Mouse (Mus musculus) midbrain, embryonic 13.5 days (tissue): ENCODE measurements around the gene Cdkl3. TPM values are rescaled to one million over a fixed set of nuclear protein-coding genes. Genes with fewer than 3 reads are reported as not detected.

ENCODE experiments used
- ATAC-seq: fragments of 200-750 bp; cut with Nextera tagmentation; 2 replicates; pipeline ENCODE4 v1.8.0; 2017; ENCODE audit warnings: mild to moderate bottlenecking, moderate TSS enrichment, moderate library complexity
- H3K27ac ChIP-seq: fragments of 300-500 bp; sonication (generic); 2 replicates; pipeline ENCODE4 v1.5.1; 2015; ENCODE audit warnings: inconsistent platforms, mild to moderate bottlenecking, moderate library complexity
- H3K27me3 ChIP-seq: fragments of 300-500 bp; sonication (generic); 2 replicates; pipeline ENCODE4 v1.6.1; 2015; ENCODE audit warnings: mild to moderate bottlenecking, inconsistent platforms
- H3K36me3 ChIP-seq: fragments of 300-500 bp; sonication (generic); 2 replicates; pipeline ENCODE4 v1.6.1; 2015; ENCODE audit warnings: mild to moderate bottlenecking, inconsistent platforms
- H3K4me1 ChIP-seq: fragments of 300-500 bp; sonication (generic); replicated peaks from 2 replicates; pipeline ENCODE4 v1.6.1; 2015; ENCODE audit warnings: inconsistent platforms
- H3K4me2 ChIP-seq: fragments of 300-500 bp; sonication (generic); replicated peaks from 2 replicates; pipeline ENCODE4 v1.6.1; 2015; ENCODE audit warnings: moderate library complexity, mild to moderate bottlenecking, inconsistent platforms
- H3K4me3 ChIP-seq: fragments of 300-500 bp; sonication (generic); replicated peaks from 2 replicates; pipeline ENCODE4 v1.5.1; 2015; ENCODE audit warnings: mild to moderate bottlenecking, inconsistent platforms
- H3K9ac ChIP-seq: fragments of 300-500 bp; sonication (generic); replicated peaks from 2 replicates; pipeline ENCODE4 v1.6.1; 2015; ENCODE audit warnings: mild to moderate bottlenecking, inconsistent platforms
- H3K9me3 ChIP-seq: fragments of 300-500 bp; sonication (generic); 2 replicates; pipeline ENCODE4 v1.6.1; 2016; ENCODE audit warnings: mild to moderate bottlenecking, inconsistent platforms
- WGBS: fragments of 180-500 bp; shearing (Covaris S2); methylation state at CpG from one replicate; pipeline ENCODE4 v1.1.7; 2015; 5-methylcytosine and 5-hydroxymethylcytosine counted together
- polyA plus RNA-seq: library from polyadenylated mRNA; unstranded; fragments of >200 nt; fragmentation: Nextera tagmentation; extraction: Ambion mirVana; gene quantifications from 2 replicates; pipeline ENCODE4 v1.2.1, GENCODE M21; 2015

Gene Cdkl3
- polyA plus RNA-seq: 22.6 and 25.3 TPM in 2 replicates

DNA sequence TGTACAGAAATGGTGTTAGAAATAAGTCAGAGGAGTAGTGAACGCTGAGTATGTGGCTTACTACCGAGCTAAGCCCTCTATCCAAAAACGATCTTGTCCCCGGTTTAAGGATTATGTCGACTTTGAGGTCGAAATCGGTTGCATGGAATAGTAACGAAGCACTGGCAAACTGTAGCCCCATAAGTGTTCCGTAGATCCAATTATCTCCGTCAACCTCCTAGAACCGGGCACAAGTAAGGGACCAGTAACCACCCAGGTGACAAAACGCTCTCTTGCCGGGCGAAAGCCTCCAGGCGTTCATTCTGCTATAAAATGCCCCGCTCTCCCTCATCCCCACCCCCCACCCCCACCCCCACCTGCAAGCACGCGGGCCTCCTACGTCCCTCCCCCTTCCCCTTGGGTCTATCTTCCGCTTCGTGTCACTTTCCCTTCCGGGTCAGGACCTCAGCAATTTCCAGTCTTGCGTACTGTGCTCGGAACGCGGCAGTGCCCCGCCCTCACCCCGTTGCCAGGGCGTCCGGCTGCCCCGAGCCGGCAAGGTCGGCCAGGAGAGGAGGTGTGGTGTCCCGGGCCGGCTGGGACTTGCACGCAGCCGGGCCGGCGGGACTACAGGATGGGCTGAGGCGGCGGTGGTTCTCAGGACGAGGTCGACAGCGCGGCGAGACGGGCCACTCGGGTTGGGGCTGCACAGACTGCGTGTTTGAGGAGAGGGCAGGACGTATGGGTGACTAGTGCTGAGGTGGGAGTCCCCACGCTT lies at the start of gene Cdkl3:
Gene Cdkl3 (plus strand): TSS at position 450 of the 757 bp plus-strand sequence.
- Histone ChIP-seq H3K4me2 (peak within 1 kb of the TSS; percentile 71), H3K27me3 (no peaks in the 10 kb centered on the region), H3K27ac (peak within 1 kb of the TSS; percentile 93), H3K9me3 (no peaks in the 10 kb centered on the region), H3K36me3 (no peaks in the 10 kb centered on the region), H3K9ac (peak within 1 kb of the TSS; percentile 86), H3K4me3 (peak within 1 kb of the TSS; percentile 89), H3K4me1 (peaks cover 37% of the 10 kb centered on the region)
- ATAC-seq: peak; percentile 89
- under 1% methylated on average over 51 of the region's 51 CpGs for WGBS

DNA sequence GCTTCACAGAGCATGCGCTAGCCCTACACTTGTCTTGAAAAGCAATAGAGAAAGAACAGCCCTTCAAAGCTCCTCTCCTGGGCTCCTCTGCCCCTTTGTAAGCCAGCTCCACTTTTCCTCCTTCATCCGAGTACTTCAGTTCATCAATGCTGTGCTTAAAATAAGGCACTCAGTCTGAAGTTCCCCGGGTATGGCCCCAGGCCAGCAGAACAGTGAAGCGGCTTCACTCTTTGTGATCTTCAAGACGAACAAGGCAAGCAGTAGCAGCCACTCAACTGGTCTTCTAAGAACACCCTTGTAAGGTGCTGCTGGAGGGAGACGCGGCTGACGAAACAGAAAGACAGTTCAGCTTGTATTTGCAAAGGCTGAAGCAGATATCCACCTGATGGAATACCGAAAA lies 47.9 kb upstream of the Cdkl3 start:
- Histone ChIP-seq H3K36me3 (no peaks in the 10 kb centered on the region), H3K9ac (no peak overlapping the region), H3K4me3 (no peak overlapping the region), H3K27ac (no peak overlapping the region), H3K9me3 (no peaks in the 10 kb centered on the region), H3K4me1 (no peaks in the 10 kb centered on the region), H3K27me3 (no peaks in the 10 kb centered on the region), H3K4me2 (no peak overlapping the region)
- 85% methylated on average over 9 of the region's 9 CpGs for whole genome bisulfite sequencing
- no peak for ATAC-seq

DNA sequence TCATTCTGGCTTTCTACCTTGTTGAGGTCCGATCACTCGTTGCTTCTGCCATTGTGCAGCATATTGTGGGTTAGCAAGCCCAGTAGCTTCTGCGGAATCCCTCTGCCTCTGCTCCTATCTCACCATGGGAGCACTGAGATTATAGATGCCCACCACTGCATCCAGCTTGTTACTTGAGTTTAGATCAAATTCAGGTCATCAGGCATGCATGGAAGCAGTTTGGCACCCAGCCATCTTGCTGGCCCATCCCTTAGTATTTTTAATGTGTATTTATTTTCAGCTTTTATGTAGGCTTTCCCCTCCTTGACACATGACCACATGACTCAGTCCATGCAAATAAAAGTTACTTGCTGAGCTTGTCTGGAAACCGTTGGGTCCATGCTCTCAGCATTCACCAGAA lies 46.3 kb upstream of the Cdkl3 start:
- 92% methylated on average over 4 of the region's 4 CpGs for WGBS
- H3K27me3 ChIP-seq: no peaks in the 10 kb centered on the region
- no peak overlapping the region for H3K9ac ChIP-seq
- no peaks in the 10 kb centered on the region for H3K9me3 ChIP-seq
- H3K36me3 ChIP-seq: no peaks in the 10 kb centered on the region
- no peak overlapping the region for H3K4me2 ChIP-seq
- ATAC-seq: no peak
- H3K4me3 ChIP-seq: no peak overlapping the region
- no peak overlapping the region for H3K27ac ChIP-seq
- H3K4me1 ChIP-seq: no peaks in the 10 kb centered on the region

DNA sequence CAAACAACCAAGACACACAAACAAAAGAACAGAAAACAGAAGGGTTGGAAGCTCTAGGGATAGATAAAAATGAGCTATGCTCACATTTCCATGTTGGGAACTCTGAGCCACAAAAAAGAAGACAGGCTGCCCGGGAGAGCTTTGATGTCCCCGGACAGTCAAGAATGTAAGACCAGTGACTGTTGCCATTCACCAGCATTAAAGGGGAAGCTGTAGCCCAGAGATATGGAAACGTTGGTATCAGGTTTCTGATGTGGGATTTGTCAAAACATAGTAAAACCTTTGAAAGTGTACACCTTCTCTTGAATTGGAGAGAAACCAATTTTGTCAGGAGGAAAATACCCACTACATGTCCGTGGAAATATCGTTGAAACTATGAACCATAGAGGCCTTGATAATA lies 44.5 kb upstream of the Cdkl3 start:
- no peaks in the 10 kb centered on the region for H3K27me3 ChIP-seq
- H3K4me1 ChIP-seq: no peaks in the 10 kb centered on the region
- WGBS: 84% methylated on average over 5 of the region's 5 CpGs
- H3K36me3 ChIP-seq: no peaks in the 10 kb centered on the region
- no peak overlapping the region for H3K27ac ChIP-seq
- H3K4me2 ChIP-seq: no peak overlapping the region
- no peak overlapping the region for H3K9ac ChIP-seq
- no peaks in the 10 kb centered on the region for H3K9me3 ChIP-seq
- ATAC-seq: no peak
- no peak overlapping the region for H3K4me3 ChIP-seq

DNA sequence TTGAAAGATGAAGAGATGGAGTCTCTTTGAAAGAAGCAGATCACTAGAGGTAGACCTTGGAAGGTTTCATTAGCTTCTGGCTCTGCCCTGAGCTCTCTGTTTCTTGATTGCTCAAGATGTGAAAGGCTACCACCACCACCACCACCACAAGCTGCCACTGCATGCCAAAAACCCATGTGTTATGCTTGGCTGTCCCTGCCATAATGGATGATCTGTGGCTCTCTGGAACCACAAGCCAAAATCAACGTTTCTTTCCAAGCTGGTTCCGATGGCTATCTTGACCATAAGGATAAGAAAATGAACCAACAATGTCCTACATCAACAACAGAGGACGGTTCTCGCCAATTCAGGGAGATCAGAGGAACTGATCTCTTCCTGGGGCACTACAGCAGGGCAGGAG lies 44.0 kb upstream of the Cdkl3 start:
- WGBS: 96% methylated on average over 4 of the region's 4 CpGs
- Histone ChIP-seq H3K27me3 (no peaks in the 10 kb centered on the region), H3K4me1 (no peaks in the 10 kb centered on the region), H3K9me3 (no peaks in the 10 kb centered on the region), H3K4me2 (no peak overlapping the region), H3K4me3 (no peak overlapping the region), H3K27ac (no peak overlapping the region), H3K36me3 (no peaks in the 10 kb centered on the region), H3K9ac (no peak overlapping the region)
- no peak for ATAC-seq

DNA sequence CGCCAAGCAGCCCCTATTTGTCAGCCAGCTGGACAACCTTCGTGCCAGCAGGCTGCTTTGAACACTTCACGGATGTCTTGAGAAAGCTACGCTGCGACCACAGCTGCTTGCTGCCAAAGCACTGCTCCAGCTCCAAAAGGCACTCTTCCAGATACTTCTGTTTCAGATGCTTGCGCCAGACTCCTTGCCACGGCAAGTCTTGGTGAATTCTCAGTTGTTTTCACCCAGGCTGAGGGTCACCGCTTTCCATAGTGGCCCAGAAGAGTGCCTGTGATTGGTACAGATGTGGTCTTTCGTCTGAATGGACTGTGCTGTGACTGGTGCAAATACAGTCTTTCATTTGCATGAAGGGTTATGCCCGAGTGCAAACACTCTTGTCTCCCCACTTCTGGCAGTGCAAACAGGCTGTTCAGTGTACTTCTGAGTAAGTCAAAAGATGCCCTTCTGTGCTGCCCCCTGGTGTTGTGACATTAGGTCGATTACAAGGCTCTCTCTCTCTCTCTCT lies 43.0 kb upstream of the Cdkl3 start:
- no peaks in the 10 kb centered on the region for H3K27me3 ChIP-seq
- H3K9me3 ChIP-seq: no peaks in the 10 kb centered on the region
- H3K9ac ChIP-seq: no peak overlapping the region
- WGBS: 70% methylated on average over 11 of the region's 11 CpGs
- H3K27ac ChIP-seq: no peak overlapping the region
- no peak overlapping the region for H3K4me3 ChIP-seq
- no peaks in the 10 kb centered on the region for H3K36me3 ChIP-seq
- no peak for ATAC-seq
- H3K4me1 ChIP-seq: no peaks in the 10 kb centered on the region
- no peak overlapping the region for H3K4me2 ChIP-seq

DNA sequence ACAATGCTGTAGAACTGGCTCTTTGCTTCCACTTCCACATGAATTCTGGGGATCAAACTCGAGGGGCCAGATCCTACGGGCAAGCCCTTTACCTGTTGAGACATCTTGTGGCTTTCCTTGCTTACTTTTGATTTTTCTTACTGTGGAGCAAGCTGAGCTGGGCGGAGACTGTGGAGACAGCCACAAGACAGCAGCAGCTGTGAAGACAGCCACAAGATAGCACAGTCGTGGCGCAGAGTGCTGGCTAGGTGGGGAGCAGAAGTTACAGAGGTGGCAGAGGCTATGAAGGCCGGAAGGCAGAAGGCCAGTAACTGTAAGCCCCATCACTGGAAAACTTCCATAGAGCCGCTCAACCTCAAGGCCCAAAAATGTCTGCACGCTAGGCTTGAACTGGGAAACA lies 42.3 kb upstream of the Cdkl3 start:
- Histone ChIP-seq H3K36me3 (no peaks in the 10 kb centered on the region), H3K4me3 (no peak overlapping the region), H3K4me1 (no peaks in the 10 kb centered on the region), H3K4me2 (no peak overlapping the region), H3K27ac (no peak overlapping the region), H3K27me3 (no peaks in the 10 kb centered on the region), H3K9me3 (no peaks in the 10 kb centered on the region), H3K9ac (no peak overlapping the region)
- 92% methylated on average over 8 of the region's 8 CpGs for WGBS
- ATAC-seq: no peak

DNA sequence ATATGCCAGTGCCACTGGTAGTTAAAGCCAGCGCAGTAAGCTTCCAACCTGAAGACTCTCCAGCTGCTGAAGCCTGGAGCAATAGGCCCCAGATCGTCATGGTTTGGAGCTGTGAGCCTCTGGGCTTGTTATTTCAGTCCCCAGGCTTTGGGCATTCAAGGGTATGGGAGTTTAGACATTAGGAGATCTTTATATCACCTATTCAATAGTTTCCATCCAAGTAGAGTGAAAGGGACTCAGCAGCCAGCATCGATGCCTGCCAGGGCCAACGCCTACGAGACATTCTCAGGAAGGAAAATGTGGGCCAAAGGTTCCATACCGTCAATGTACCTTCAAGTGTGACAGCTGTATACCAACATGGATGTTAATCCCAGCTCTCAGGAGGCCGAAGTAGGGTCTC lies 41.7 kb upstream of the Cdkl3 start:
- Histone ChIP-seq H3K36me3 (no peaks in the 10 kb centered on the region), H3K4me2 (no peak overlapping the region), H3K9me3 (no peaks in the 10 kb centered on the region), H3K4me3 (no peak overlapping the region), H3K4me1 (0 out of 2 replicates have a peak, but pooled peaks cover 2% of the 10 kb centered on the region), H3K27ac (no peak overlapping the region), H3K9ac (no peak overlapping the region), H3K27me3 (no peaks in the 10 kb centered on the region)
- 92% methylated on average over 7 of the region's 7 CpGs for WGBS
- ATAC-seq: no peak

DNA sequence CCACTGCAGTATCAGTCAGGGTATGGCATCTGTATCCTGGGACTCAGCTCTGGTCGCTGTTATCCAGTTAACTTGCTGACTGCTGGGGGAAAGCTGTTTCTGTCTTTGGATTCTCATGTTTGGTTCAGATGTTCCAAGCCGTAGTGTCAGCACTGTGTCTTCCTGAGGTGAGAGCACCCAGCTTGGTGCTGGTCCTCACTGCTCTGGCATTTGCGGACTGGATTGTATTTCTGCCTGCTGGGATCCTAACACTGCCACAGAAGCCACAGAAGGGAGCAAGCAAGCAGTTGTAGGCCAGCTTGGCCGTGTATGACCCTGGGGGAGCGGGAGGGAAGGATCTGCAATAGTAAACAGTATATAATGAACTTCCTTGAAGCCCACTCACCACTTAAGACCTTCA lies 37.4 kb upstream of the Cdkl3 start:
- H3K4me2 ChIP-seq: no peak overlapping the region
- H3K27ac ChIP-seq: no peak overlapping the region
- H3K9ac ChIP-seq: no peak overlapping the region
- no peak for ATAC-seq
- H3K36me3 ChIP-seq: peaks cover 20% of the 10 kb centered on the region
- WGBS: 85% methylated on average over 5 of the region's 5 CpGs
- H3K4me3 ChIP-seq: no peak overlapping the region
- H3K4me1 ChIP-seq: peaks cover 14% of the 10 kb centered on the region
- H3K9me3 ChIP-seq: no peaks in the 10 kb centered on the region
- H3K27me3 ChIP-seq: no peaks in the 10 kb centered on the region

DNA sequence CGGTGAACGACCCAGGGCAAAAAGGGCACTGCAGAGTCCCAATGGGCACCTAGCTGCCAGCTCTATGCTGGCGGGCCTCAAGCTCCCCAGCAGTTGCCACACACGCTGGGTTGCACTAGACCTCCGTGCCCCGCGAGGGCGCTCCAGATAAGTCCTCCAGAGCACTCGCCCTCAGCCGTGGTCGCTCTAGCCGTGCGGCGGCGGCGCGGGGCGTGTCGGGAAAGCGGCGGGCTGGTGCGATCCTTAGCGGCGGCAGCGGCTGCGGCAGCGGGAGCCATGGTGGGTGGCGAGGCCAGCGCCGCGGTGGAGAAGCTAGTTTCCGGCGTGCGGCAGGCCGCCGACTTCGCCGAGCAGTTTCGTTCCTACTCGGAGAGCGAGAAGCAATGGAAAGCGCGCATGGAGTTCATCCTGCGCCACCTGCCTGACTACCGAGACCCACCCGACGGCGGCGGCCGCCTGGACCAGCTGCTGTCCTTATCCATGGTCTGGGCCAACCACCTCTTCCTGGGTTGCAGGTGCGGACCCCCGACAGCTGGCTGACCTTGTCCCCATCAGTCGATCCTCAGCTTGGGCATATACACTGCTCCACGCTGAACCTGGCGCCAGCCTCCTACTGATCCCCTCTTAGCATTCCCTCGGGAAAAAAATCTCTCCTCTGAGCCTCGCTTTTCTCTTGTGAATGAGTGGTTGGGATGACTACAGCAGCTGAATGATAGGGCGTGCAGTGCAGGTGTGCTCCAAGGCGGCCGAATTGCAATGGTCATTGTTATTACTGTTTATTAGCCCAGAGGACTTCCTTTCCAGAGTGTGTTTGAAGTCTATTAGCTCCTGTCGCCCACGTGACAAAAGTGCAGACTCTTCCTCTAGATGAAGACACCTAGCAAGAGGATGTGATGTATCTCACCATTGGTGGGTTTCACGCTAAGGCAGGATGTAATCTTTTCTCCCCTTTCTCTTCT lies 36.3 kb upstream of the Cdkl3 start, which contains the start of gene Cdkn2aipnl:
Gene Cdkn2aipnl (plus strand): TSS at position 219 of the 959 bp plus-strand sequence.
- H3K4me3 ChIP-seq: peak within 1 kb of the TSS; percentile 64
- H3K4me1 ChIP-seq: peaks cover 14% of the 10 kb centered on the region
- H3K4me2 ChIP-seq: peak within 1 kb of the TSS; percentile 95
- H3K27me3 ChIP-seq: no peaks in the 10 kb centered on the region
- ATAC-seq: peak; percentile 98
- no peaks in the 10 kb centered on the region for H3K9me3 ChIP-seq
- H3K36me3 ChIP-seq: peaks cover 31% of the 10 kb centered on the region
- H3K27ac ChIP-seq: peak within 1 kb of the TSS; percentile 65; the same call in 1 of the 2 replicates
- H3K9ac ChIP-seq: peak within 1 kb of the TSS; percentile 79
- WGBS: 2% methylated on average over 60 of the region's 63 CpGs

DNA sequence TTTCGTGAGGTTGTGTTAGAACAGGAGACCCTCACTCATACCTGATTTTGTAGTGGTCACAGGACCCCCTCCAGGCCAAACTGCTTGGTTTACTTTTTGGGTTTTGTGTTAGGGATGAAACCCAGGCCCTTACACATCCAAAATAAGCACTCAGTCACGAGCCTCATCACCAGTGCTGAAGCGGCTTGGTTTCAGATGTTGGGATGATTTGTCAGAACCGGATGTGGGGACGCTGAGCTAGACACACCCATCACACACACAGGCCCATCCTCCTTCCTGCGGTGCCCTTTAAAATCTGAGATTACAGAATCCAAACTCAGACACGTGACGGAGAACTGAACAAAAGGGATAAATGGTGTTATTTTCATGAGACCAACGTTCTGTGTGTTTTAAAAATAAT lies 35.1 kb upstream of the Cdkl3 start:
- no peak for ATAC-seq
- WGBS: 93% methylated on average over 9 of the region's 9 CpGs
- no peaks in the 10 kb centered on the region for H3K9me3 ChIP-seq
- peaks cover 42% of the 10 kb centered on the region for H3K36me3 ChIP-seq
- H3K9ac ChIP-seq: no peak overlapping the region
- H3K4me1 ChIP-seq: peaks cover 14% of the 10 kb centered on the region
- H3K27ac ChIP-seq: no peak overlapping the region
- H3K4me3 ChIP-seq: no peak overlapping the region
- H3K4me2 ChIP-seq: peak overlapping the region; percentile 95; the same call in 1 of the 2 replicates
- no peaks in the 10 kb centered on the region for H3K27me3 ChIP-seq

DNA sequence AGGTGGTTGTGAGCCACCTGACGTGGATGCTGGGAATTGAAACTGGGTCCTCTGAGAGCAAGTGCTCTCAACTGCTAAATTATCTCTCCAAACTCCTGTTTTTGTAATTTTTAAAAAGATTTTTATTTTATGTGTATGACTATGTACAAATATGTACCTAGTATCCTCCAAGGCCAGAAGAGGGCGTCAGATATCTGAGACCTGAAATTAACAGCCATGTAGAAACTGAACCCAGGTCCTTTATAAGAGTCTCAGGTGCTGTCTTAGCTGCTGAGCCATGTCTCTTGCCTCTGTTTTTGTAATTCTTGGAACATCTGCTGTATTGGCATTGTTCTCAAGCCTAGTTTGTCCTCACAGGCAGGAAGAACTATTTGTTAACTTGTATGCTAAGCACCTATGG lies 34.5 kb upstream of the Cdkl3 start:
- ATAC-seq: no peak
- no peak overlapping the region for H3K9ac ChIP-seq
- H3K4me1 ChIP-seq: peaks cover 14% of the 10 kb centered on the region
- H3K27ac ChIP-seq: no peak overlapping the region
- no peak overlapping the region for H3K4me3 ChIP-seq
- no peaks in the 10 kb centered on the region for H3K27me3 ChIP-seq
- H3K36me3 ChIP-seq: peaks cover 46% of the 10 kb centered on the region
- no peak overlapping the region for H3K4me2 ChIP-seq
- no peaks in the 10 kb centered on the region for H3K9me3 ChIP-seq
- 91% methylated on average over 2 of the region's 2 CpGs for WGBS
